Mouse (Mus musculus) liver, embryonic 15.5 days (tissue): ENCODE measurements around the gene Pik3c2b. TPM values are rescaled to one million over a fixed set of nuclear protein-coding genes. Genes with fewer than 3 reads are reported as not detected.
A peak's percentile ranks its signal among the peaks of the same experiment; 100 is the strongest.
"Not testable (repeated sequence)": the region's sequence is repeated elsewhere in the genome, so short reads cannot be mapped to it uniquely, and the experiment has no call there.

ENCODE experiments used
- ATAC-seq: fragments of 200-750 bp; cut with Nextera tagmentation; 2 replicates; pipeline ENCODE4 v1.8.0; 2017; ENCODE audit warnings: moderate number of reproducible peaks, mild to moderate bottlenecking, moderate library complexity; ENCODE audit not compliant: insufficient read depth
- H3K27ac ChIP-seq: fragments of 300-500 bp; sonication (generic); replicated peaks from 2 replicates; pipeline ENCODE4 v1.5.1; 2015; ENCODE audit warnings: mild to moderate bottlenecking, inconsistent platforms
- H3K27me3 ChIP-seq: fragments of 300-500 bp; sonication (generic); 2 replicates; pipeline ENCODE4 v1.6.1; 2015; ENCODE audit warnings: mild to moderate bottlenecking, inconsistent platforms
- H3K36me3 ChIP-seq: fragments of 300-500 bp; sonication (generic); replicated peaks from 2 replicates; pipeline ENCODE4 v1.6.1; 2015; ENCODE audit warnings: moderate library complexity, mild to moderate bottlenecking, inconsistent platforms
- H3K4me1 ChIP-seq: fragments of 300-500 bp; sonication (generic); replicated peaks from 2 replicates; pipeline ENCODE4 v1.6.1; 2015; ENCODE audit warnings: inconsistent platforms
- H3K4me2 ChIP-seq: fragments of 300-500 bp; sonication (generic); 2 replicates; pipeline ENCODE4 v1.6.1; 2015; ENCODE audit warnings: moderate library complexity, mild to moderate bottlenecking, inconsistent platforms
- H3K4me3 ChIP-seq: fragments of 300-500 bp; sonication (generic); replicated peaks from 2 replicates; pipeline ENCODE4 v1.5.1; 2015; ENCODE audit warnings: mild to moderate bottlenecking, inconsistent platforms
- H3K9ac ChIP-seq: fragments of 300-500 bp; sonication (generic); 2 replicates; pipeline ENCODE4 v1.6.1; 2015; ENCODE audit warnings: moderate library complexity, mild to moderate bottlenecking, inconsistent platforms
- H3K9me3 ChIP-seq: fragments of 300-500 bp; sonication (generic); replicated peaks from 2 replicates; pipeline ENCODE4 v1.6.1; 2016; ENCODE audit warnings: inconsistent platforms
- WGBS: fragments of 180-500 bp; shearing (Covaris S2); methylation state at CpG from one replicate; pipeline ENCODE4 v1.1.7; 2015; ENCODE audit warnings: mixed read lengths; ENCODE audit not compliant: insufficient replicate concordance; 5-methylcytosine and 5-hydroxymethylcytosine counted together
- polyA plus RNA-seq: library from polyadenylated mRNA; unstranded; fragments of >200 nt; fragmentation: Nextera tagmentation; extraction: Ambion mirVana; gene quantifications from 2 replicates; pipeline ENCODE4 v1.2.1, GENCODE M21; 2015

Gene Pik3c2b
- polyA plus RNA-seq, 1 experiment from 2014 or later = 0.77 TPM

DNA sequence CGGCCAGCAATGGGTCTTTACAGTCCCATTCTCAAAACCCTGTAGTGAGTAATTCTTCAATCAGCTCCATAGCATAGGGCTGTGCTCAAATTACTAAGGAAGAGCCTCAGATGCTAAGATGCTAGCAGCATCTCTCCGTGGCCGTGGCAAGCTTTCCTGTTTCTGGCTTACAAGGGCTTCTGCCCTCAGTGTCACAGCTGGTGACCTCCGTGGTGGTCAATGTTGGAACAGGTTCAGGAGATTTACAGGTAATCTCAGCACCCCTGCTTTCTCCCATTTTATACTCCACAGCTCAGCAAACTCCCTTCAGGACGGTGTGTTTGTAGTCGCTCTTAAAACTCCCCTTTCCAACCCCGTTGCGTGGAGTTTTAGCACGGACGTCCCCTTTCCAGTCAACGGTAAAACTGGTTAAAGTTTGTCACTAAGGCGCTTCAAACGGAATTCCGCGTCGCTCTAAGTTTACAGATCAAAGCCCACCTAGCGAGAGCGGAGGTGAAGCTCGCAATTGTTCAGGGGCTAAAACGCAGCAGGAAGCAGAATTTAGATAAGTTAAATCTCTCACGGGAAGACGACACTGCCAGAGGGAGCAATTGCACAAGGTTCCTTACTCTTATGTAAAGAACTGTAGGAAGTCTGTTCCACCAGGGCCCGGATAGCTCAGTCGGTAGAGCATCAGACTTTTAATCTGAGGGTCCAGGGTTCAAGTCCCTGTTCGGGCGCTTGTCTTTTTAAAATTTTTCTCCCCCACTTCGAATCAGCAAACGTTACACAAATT is 12.0 kb upstream of the Pik3c2b start:
- peak overlapping the region; percentile 56 for H3K9ac ChIP-seq
- peak overlapping the region; percentile 68 for H3K4me2 ChIP-seq
- H3K27me3 ChIP-seq = no peaks in the 10 kb centered on the region
- H3K27ac ChIP-seq = peak overlapping the region; percentile 65
- no peaks in the 10 kb centered on the region for H3K36me3 ChIP-seq
- no peaks in the 10 kb centered on the region for H3K9me3 ChIP-seq
- ATAC-seq = peak; percentile 76
- peaks cover 21% of the 10 kb centered on the region for H3K4me1 ChIP-seq
- under 1% methylated on average over 28 of the region's 28 CpGs for WGBS
- peak overlapping the region; percentile 63 for H3K4me3 ChIP-seq

DNA sequence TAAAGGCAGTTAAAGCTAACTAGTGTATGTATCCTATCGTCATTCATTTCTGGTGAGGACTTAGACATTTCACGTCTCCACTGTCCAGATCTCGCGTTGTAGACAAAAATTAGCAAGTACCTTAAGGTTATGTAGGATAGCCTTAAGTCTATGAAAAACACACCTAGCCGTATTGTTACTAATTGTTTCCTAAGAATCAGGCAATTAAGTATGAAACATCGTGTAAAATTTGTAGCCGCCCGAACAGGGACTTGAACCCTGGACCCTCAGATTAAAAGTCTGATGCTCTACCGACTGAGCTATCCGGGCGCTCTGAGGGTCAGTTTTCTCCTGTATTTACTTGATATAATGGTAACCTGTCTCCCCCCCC is 11.4 kb upstream of the Pik3c2b start:
- Histone ChIP-seq H3K9ac (peak overlapping the region; percentile 12; the same call in 1 of the 2 replicates), H3K27ac (peak overlapping the region; percentile 56)

DNA sequence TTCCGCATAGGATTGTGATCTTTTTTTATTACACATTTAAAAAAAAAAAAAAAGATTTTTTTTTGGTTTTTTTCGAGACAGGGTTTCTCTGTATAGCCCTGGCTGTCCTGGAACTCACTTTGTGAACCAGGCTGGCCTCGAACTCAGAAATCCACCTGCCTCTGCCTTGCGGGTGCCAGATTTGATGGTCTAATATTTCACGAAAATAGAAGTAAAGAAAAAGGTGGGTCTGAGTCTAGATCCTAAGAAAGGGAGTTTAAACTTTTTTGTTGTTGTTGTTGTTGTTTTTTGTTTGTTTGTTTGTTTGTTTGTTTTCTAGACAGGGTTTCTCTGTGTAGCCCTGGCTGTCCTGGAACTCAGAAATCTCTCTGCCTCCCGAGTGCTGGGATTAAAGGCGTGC is 10.8 kb upstream of the Pik3c2b start:
- not testable (repeated sequence) for H3K9me3 ChIP-seq, H3K9ac ChIP-seq, H3K4me2 ChIP-seq, ATAC-seq, H3K27me3 ChIP-seq, H3K4me3 ChIP-seq, H3K27ac ChIP-seq, H3K36me3 ChIP-seq
- 61% methylated on average over 7 of the region's 7 CpGs for WGBS
- peaks cover 21% of the 10 kb centered on the region for H3K4me1 ChIP-seq

More for the DNA sequence above, 11.4 kb upstream of the Pik3c2b start:
- H3K4me1 ChIP-seq = peaks cover 18% of the 10 kb centered on the region
- no peaks in the 10 kb centered on the region for H3K27me3 ChIP-seq
- H3K9me3 ChIP-seq = no peaks in the 10 kb centered on the region
- 2% methylated on average over 11 of the region's 11 CpGs for WGBS
- H3K36me3 ChIP-seq = no peaks in the 10 kb centered on the region
- peak; percentile 74 for ATAC-seq
- peak overlapping the region; percentile 68 for H3K4me2 ChIP-seq
- H3K4me3 ChIP-seq = peak overlapping the region; percentile 63

DNA sequence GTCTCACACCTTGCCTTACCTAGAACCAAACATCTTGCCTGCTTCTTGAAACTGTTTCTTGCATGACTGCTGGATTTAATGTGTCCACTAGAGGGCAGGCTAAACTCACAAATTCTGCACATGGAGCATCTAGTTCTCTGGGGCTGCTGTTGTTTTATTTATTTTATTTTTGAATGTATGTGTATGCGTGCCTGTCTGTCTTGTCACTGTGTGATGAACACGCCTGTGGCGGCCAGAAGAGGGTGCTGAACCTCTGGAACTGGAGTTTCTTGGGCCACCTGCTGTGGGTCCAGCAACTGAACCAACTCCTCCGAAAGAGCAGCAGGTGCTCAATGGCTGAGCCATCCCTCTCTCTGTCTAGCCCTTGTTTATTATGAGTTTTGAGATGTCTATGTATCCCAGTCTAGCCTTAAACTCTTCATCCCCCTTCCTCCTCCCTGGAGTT is 5.9 kb upstream of the Pik3c2b start:
- H3K27ac ChIP-seq = no peak overlapping the region
- H3K9ac ChIP-seq = no peak overlapping the region
- peaks cover 6% of the 10 kb centered on the region for H3K27me3 ChIP-seq
- ATAC-seq = no peak
- H3K9me3 ChIP-seq = no peaks in the 10 kb centered on the region
- H3K4me1 ChIP-seq = peaks cover 7% of the 10 kb centered on the region; the same call in 1 of the 2 replicates
- H3K4me3 ChIP-seq = no peak overlapping the region
- no peaks in the 10 kb centered on the region for H3K36me3 ChIP-seq
- WGBS = 19% methylated on average over 4 of the region's 4 CpGs
- no peak overlapping the region for H3K4me2 ChIP-seq

DNA sequence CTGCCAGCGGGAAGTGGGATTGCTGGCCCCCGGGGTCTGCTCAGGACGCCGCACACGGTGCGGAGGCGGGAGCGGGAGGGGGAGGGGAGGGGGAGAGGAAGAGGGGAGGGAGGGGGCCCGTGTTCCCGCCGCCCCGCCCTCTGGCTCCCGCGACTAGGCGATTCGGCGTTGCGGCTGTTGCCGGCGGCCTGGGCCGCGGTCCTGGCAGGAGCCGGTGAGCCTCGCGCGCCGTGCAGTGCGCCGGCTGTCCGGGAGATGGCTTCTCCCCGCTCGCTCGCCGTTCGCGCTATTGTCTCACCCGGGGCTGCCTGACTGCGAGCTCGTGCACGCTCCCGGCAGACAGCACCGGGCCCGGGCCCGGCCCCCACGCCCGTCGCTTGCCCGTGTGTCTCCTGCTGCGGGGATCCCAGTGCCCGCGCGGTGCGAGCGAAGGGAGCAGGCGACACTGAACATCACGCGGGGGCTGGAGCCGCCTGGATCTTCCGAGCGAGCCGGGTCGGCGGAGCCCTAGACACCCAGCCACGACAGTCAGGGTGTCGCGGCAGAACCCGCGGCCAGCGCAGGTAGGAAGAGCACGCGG is 484 bp downstream of the Pik3c2b start:
- Histone ChIP-seq H3K9ac (peak overlapping the region; percentile 61), H3K4me1 (peaks cover 27% of the 10 kb centered on the region), H3K36me3 (no peaks in the 10 kb centered on the region), H3K4me3 (peak overlapping the region; percentile 64), H3K27ac (peak overlapping the region; percentile 51; the same call in 1 of the 2 replicates), H3K4me2 (peak overlapping the region; percentile 91), H3K27me3 (peaks cover 54% of the 10 kb centered on the region), H3K9me3 (no peaks in the 10 kb centered on the region)
- peak; percentile 71 for ATAC-seq
- WGBS = under 1% methylated on average over 66 of the region's 71 CpGs

DNA sequence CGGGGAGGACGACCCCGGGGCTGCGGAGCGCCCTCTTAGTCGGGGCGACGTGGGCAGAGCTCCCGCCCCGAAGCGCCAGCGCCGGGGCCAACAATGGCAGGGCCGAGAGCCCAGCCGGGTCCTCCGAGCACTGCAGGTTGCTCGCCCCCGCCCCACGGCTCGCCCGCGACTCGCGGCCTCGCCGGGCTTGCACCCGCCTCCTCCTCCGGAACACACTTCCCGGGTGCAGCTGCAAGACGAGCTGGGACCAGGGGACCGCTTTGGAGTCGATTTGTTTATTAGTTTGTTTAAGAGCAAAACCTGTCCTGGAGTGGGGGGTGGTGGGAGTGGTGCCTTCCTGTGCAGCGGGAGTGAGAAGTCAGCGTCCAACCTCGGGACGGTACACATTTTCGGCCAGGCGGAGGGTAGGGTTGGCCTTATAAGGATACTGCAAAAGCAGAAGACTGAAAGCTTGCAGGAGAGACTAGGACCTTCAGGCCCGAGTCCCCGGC is 1.0 kb downstream of the Pik3c2b start:
- H3K4me2 ChIP-seq = peak overlapping the region; percentile 91
- H3K36me3 ChIP-seq = no peaks in the 10 kb centered on the region
- peak overlapping the region; percentile 64 for H3K4me3 ChIP-seq
- H3K9ac ChIP-seq = peak overlapping the region; percentile 61
- ATAC-seq = peak; percentile 30
- WGBS = under 1% methylated on average over 40 of the region's 40 CpGs
- peaks cover 54% of the 10 kb centered on the region for H3K27me3 ChIP-seq
- peak overlapping the region; percentile 51; the same call in 1 of the 2 replicates for H3K27ac ChIP-seq
- no peaks in the 10 kb centered on the region for H3K9me3 ChIP-seq
- H3K4me1 ChIP-seq = peaks cover 27% of the 10 kb centered on the region

DNA sequence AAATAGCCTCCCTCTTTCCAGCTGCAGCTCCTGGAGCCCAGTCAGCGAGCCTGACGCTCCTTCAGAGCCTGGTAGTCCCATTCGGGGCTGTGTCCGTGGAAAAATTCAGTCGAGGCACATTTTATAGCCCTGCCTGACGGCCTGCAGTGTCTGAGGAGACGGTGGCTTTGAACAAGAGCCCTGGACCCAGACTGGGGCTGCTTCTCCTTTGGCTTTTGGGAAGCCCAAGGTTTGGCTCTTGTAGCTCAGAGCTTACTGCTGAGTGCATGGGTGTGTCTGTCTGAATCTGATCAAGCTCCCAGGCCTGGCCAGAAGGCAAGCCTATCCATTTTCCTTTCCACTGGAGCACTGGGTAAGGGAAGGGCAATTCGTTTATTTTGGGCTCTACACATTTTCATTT is 2.1 kb downstream of the Pik3c2b start:
- Histone ChIP-seq H3K9me3 (no peaks in the 10 kb centered on the region), H3K27me3 (peaks cover 54% of the 10 kb centered on the region), H3K4me3 (no peak overlapping the region), H3K9ac (no peak overlapping the region), H3K4me1 (peaks cover 27% of the 10 kb centered on the region), H3K27ac (no peak overlapping the region), H3K36me3 (no peaks in the 10 kb centered on the region), H3K4me2 (peak overlapping the region; percentile 91; the same call in 1 of the 2 replicates)
- 47% methylated on average over 8 of the region's 8 CpGs for WGBS
- no peak for ATAC-seq

DNA sequence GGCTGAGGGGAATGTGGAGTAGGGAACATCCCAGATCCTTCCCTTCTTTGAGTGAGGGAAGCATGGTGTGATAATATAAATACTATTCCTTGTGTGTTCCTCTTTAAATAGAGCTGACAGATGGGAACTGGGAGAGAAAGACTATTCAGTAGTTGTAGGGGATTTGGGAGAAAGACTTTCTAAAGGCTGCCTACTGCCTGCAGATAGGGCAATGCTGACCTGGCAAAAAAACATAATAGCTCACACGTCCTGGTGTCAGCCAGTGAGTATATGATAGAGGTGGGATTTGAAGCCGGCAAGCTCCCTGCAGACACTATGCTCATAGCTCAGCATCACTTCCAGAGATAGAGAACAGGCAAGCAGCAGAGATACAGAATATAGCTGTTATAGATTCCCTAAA is 3.2 kb downstream of the Pik3c2b start:
- Histone ChIP-seq H3K4me3 (no peak overlapping the region), H3K9me3 (no peaks in the 10 kb centered on the region), H3K36me3 (no peaks in the 10 kb centered on the region), H3K27ac (no peak overlapping the region), H3K27me3 (peaks cover 54% of the 10 kb centered on the region), H3K4me2 (no peak overlapping the region), H3K4me1 (peaks cover 27% of the 10 kb centered on the region), H3K9ac (no peak overlapping the region)
- 47% methylated on average over 2 of the region's 2 CpGs for WGBS
- no peak for ATAC-seq

DNA sequence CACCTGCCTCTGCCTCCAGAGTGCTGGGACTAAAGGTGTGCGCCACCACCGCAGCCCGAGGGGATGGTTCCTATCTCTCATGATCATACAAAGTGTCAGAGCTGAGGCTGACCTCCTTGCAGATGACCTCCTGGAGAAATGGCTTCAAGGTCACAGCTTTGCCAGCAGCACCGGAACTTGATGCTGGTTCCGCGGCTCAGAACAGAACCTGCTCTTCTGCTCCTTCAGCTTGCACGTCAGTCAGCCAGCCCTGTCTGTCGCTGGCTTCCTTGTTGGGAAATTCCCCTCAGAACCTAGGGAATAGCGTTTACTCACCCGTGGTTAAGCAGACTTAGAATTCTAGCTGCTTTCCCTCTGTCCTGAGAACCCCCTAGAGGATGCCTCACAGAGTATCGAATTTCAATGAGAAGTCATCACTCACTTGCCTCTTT is 4.5 kb downstream of the Pik3c2b start:
- 51% methylated on average over 11 of the region's 11 CpGs for WGBS
- Histone ChIP-seq H3K36me3 (no peaks in the 10 kb centered on the region), H3K9ac (no peak overlapping the region), H3K4me2 (no peak overlapping the region), H3K4me3 (no peak overlapping the region), H3K27ac (no peak overlapping the region), H3K9me3 (no peaks in the 10 kb centered on the region), H3K27me3 (peaks cover 43% of the 10 kb centered on the region), H3K4me1 (peaks cover 27% of the 10 kb centered on the region)
- ATAC-seq = no peak

DNA sequence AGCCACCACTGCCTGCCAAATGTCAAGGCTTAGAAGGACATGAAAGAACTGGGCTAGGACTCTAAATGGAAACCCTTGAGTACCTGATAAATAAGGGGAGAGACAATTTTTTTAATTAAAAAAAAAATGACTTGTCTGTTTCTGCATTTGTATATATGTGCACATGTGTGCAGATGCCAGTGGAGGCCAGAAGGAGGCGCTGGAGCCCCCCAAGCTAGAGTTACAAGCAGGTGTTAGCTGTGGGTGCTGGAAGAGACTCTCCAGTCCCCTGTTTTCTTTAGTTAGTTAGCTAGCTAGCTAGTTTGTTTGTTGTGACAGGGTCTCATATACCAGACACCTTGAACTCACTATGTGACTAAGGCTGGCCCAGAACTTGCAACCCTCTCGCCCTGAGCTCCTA is 6.4 kb downstream of the Pik3c2b start:
- no peak overlapping the region for H3K27ac ChIP-seq
- peaks cover 10% of the 10 kb centered on the region for H3K4me1 ChIP-seq
- no peaks in the 10 kb centered on the region for H3K36me3 ChIP-seq
- no peaks in the 10 kb centered on the region for H3K9me3 ChIP-seq
- H3K9ac ChIP-seq = no peak overlapping the region
- no peak for ATAC-seq
- H3K4me2 ChIP-seq = no peak overlapping the region
- peaks cover 25% of the 10 kb centered on the region for H3K27me3 ChIP-seq
- no peak overlapping the region for H3K4me3 ChIP-seq
- 67% methylated on average over 2 of the region's 2 CpGs for whole genome bisulfite sequencing

DNA sequence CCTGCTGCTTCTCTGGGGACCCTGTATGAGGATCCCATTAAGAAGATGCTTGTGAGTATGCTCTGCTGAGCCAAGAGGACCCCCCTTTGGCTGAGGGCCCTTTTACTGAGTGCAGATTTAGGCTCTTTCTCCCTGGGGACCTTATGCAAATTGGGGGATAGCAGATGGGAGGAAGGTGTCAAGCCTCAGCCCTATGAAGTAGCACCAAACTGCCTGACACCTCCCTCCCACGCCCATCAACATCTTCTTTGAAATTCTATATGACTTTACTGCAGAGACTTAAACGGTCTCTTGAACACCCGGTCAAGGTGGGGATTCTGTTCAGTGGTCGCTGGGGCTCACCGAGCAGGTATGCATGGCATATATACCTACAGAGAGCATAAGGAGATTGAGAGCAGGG is 7.6 kb downstream of the Pik3c2b start:
- H3K27me3 ChIP-seq = peaks cover 13% of the 10 kb centered on the region; the same call in 1 of the 2 replicates
- no peak overlapping the region for H3K4me3 ChIP-seq
- H3K4me2 ChIP-seq = no peak overlapping the region
- WGBS = 51% methylated on average over 5 of the region's 5 CpGs
- H3K27ac ChIP-seq = no peak overlapping the region
- H3K4me1 ChIP-seq = peaks cover 9% of the 10 kb centered on the region; the same call in 1 of the 2 replicates
- H3K36me3 ChIP-seq = no peaks in the 10 kb centered on the region
- H3K9me3 ChIP-seq = no peaks in the 10 kb centered on the region
- H3K9ac ChIP-seq = no peak overlapping the region
- ATAC-seq = no peak
